Comparison of ENCODE assay signal across 25 mouse cellular contexts in genomic region chr10:8860655-8861054, GRCm38 (mm10). TPM values are rescaled to one million over a fixed set of nuclear protein-coding genes. Genes with fewer than 3 reads are reported as not detected.
DNase-seq lines count a peak whose midpoint lies in the region; ATAC-seq and TF ChIP-seq lines count a peak whose summit lies in the region.
"Had no signal": no experiment of that assay in that cellular context is flagged by ENCODE, and none has a peak within 500 bp of the region (broad histone marks: within the 10 kb centered on the region; RNA-seq: fewer than 3 reads in every experiment).

No protein-coding gene starts in this region.

- no peak for TF ChIP-seq CTCF in CH12.LX (conservative IDR thresholded peaks at IDR 0.05 in 1 of 2, IDR thresholded peaks at IDR 0.05 in 1 of 2; ENCODE audit: low read depth in 2 of 2, low read length in 2 of 2)

- no peaks in the 10 kb centered on the region for H3K27me3 ChIP-seq in kidney, embryonic 16.5 days (ENCODE audit: insufficient read depth, low read length)
- H3K27me3 ChIP-seq in CH12.LX (replicated peaks), result no peaks in the 10 kb centered on the region
- H3K27me3 ChIP-seq in embryonic facial prominence, embryonic 15.5 days, result no peaks in the 10 kb centered on the region
- H3K27me3 ChIP-seq in limb, embryonic 15.5 days, result no peaks in the 10 kb centered on the region
- H3K27me3 ChIP-seq: embryonic facial prominence, embryonic 12.5 days; heart, embryonic 12.5 days; liver, embryonic 12.5 days; Patski had no signal

- no peak overlapping the region for H3K9ac ChIP-seq in kidney, embryonic 16.5 days (replicated peaks; ENCODE audit: low read length)
- H3K9ac ChIP-seq in CH12.LX (ENCODE audit: insufficient read depth, low read depth), result no peak overlapping the region
- H3K9ac ChIP-seq in embryonic facial prominence, embryonic 15.5 days, result no peak overlapping the region
- H3K9ac ChIP-seq in limb, embryonic 15.5 days, result no peak overlapping the region
- H3K9ac ChIP-seq: embryonic facial prominence, embryonic 12.5 days; heart, embryonic 12.5 days; liver, embryonic 12.5 days had no signal

- 48% methylated on average over 9 of the region's 9 CpGs for WGBS in kidney, embryonic 16.5 days
- WGBS in embryonic facial prominence, embryonic 15.5 days, result 42% methylated on average over 9 of the region's 9 CpGs
- WGBS in limb, embryonic 15.5 days, result 53% methylated on average over 9 of the region's 9 CpGs

- no peak for DNase-seq in kidney, postnatal 4 days
- DNase-seq in CH12.LX (ENCODE audit: extremely low read depth), result no peak
- no peak for DNase-seq in B cell, adult 2 months
- DNase-seq in Muller cell, postnatal 12 days (ENCODE audit: inconsistent ontology term), result no peak
- DNase-seq: adrenal gland, adult 2 months; cerebellum, adult 11-12 months; cerebellum, postnatal 10 days; gastrocnemius, postnatal 14 days; heart, adult 18-20 months; heart, postnatal 10 days; kidney, postnatal 36 days; lung, adult 18-20 months; lung, postnatal 10 days had no signal

- TF ChIP-seq RAD21 in CH12.LX (IDR thresholded peaks at IDR 0.05; ENCODE audit: low read depth, low read length), result no peak

- in situ Hi-C loops in CH12.LX (cut with MboI; ENCODE audit: low pct_ligation_motif_present, low pct_unique_long_range_greater_than_20kb, low sequenced_read_pairs), result no loop called here

- H3K9me3 ChIP-seq in kidney, embryonic 16.5 days (ENCODE audit: low read length), result no peaks in the 10 kb centered on the region
- no peaks in the 10 kb centered on the region for H3K9me3 ChIP-seq in CH12.LX (replicated peaks; ENCODE audit: low read length)
- no peaks in the 10 kb centered on the region for H3K9me3 ChIP-seq in embryonic facial prominence, embryonic 15.5 days (replicated peaks)
- no peaks in the 10 kb centered on the region for H3K9me3 ChIP-seq in limb, embryonic 15.5 days
- H3K9me3 ChIP-seq: embryonic facial prominence, embryonic 12.5 days; heart, embryonic 12.5 days; hindbrain, embryonic 10.5 days; liver, embryonic 12.5 days; midbrain, embryonic 10.5 days had no signal

- no peak overlapping the region for H3K27ac ChIP-seq in kidney, embryonic 16.5 days (ENCODE audit: low read length)
- no peak overlapping the region for H3K27ac ChIP-seq in CH12.LX (ENCODE audit: insufficient read depth, low read depth)
- H3K27ac ChIP-seq in embryonic facial prominence, embryonic 15.5 days (replicated peaks), result peak overlapping the region; percentile 8; the same call in 1 of the 2 replicates
- H3K27ac ChIP-seq in limb, embryonic 15.5 days, result no peak overlapping the region
- H3K27ac ChIP-seq: embryonic facial prominence, embryonic 12.5 days; hindbrain, embryonic 10.5 days; hindbrain, postnatal 0 days; liver, embryonic 12.5 days; midbrain, embryonic 10.5 days had no signal

- no peaks in the 10 kb centered on the region for H3K79me2 ChIP-seq in CH12.LX (replicated peaks; ENCODE audit: control insufficient read depth, extremely low read depth, insufficient read depth, poor library complexity, severe bottlenecking)

- peak; percentile 67; the same call in 1 of the 2 replicates for ATAC-seq in kidney, embryonic 16.5 days (ENCODE audit: low FRiP score, low TSS enrichment)
- ATAC-seq in embryonic facial prominence, embryonic 15.5 days (ENCODE audit: insufficient number of reproducible peaks, low FRiP score, low TSS enrichment, low read depth), result no peak; the same call in 1 of the 2 replicates
- ATAC-seq in limb, embryonic 15.5 days (ENCODE audit: insufficient number of reproducible peaks, low FRiP score, low TSS enrichment, low read depth), result peak; percentile 15; the same call in 1 of the 2 replicates
- ATAC-seq: forebrain, embryonic 14.5 days; hindbrain, postnatal 0 days; intestine, postnatal 0 days; liver, embryonic 12.5 days; Patski had no signal

- H3K4me2 ChIP-seq in kidney, embryonic 16.5 days (replicated peaks; ENCODE audit: low read depth, low read length), result no peak overlapping the region; the same call in 1 of the 2 replicates
- peak overlapping the region; percentile 45 for H3K4me2 ChIP-seq in CH12.LX (ENCODE audit: insufficient read depth, low read depth, poor library complexity, severe bottlenecking)
- no peak overlapping the region for H3K4me2 ChIP-seq in embryonic facial prominence, embryonic 15.5 days (replicated peaks)
- 0 out of 2 replicates have a peak overlapping the region, but pooled peaks have one; percentile 7 for H3K4me2 ChIP-seq in limb, embryonic 15.5 days
- H3K4me2 ChIP-seq: embryonic facial prominence, embryonic 12.5 days; heart, embryonic 12.5 days; liver, embryonic 12.5 days had no signal

- no peaks in the 10 kb centered on the region for H3K36me3 ChIP-seq in kidney, embryonic 16.5 days (ENCODE audit: insufficient read depth, low read length)
- no peaks in the 10 kb centered on the region for H3K36me3 ChIP-seq in CH12.LX (replicated peaks in 1 of 2; ENCODE audit: control insufficient read depth in 1 of 2, insufficient read depth in 1 of 2, low read length in 1 of 2)
- H3K36me3 ChIP-seq in embryonic facial prominence, embryonic 15.5 days, result no peaks in the 10 kb centered on the region
- H3K36me3 ChIP-seq in limb, embryonic 15.5 days, result no peaks in the 10 kb centered on the region
- H3K36me3 ChIP-seq: embryonic facial prominence, embryonic 12.5 days; heart, embryonic 12.5 days; hindbrain, embryonic 10.5 days; liver, embryonic 12.5 days had no signal

- peaks cover 11% of the 10 kb centered on the region for H3K4me1 ChIP-seq in kidney, embryonic 16.5 days (ENCODE audit: insufficient read depth, low read length)
- peaks cover 4 to 27% of the 10 kb centered on the region in 2 experiments; a peak in 3 of 4 replicates for H3K4me1 ChIP-seq in CH12.LX (ENCODE audit: control insufficient read depth in 1 of 2, insufficient read depth in 2 of 2)
- H3K4me1 ChIP-seq in embryonic facial prominence, embryonic 15.5 days, result peaks cover 12% of the 10 kb centered on the region
- peaks cover 26% of the 10 kb centered on the region for H3K4me1 ChIP-seq in limb, embryonic 15.5 days
- H3K4me1 ChIP-seq: liver, embryonic 12.5 days; midbrain, embryonic 10.5 days had no signal

- TF ChIP-seq POLR2A in CH12.LX (IDR thresholded peaks at IDR 0.05; ENCODE audit: low read depth, low read length), result no peak

- H3K4me3 ChIP-seq in kidney, embryonic 16.5 days (ENCODE audit: low read length), result no peak overlapping the region
- no peak overlapping the region for H3K4me3 ChIP-seq in CH12.LX (replicated peaks in 1 of 3; ENCODE audit: low read depth in 2 of 3, low read length in 2 of 3, poor library complexity in 1 of 3)
- no peak overlapping the region for H3K4me3 ChIP-seq in embryonic facial prominence, embryonic 15.5 days (replicated peaks)
- H3K4me3 ChIP-seq in limb, embryonic 15.5 days, result no peak overlapping the region
- H3K4me3 ChIP-seq: embryonic facial prominence, embryonic 12.5 days; heart, embryonic 12.5 days; hindbrain, embryonic 10.5 days; liver, embryonic 12.5 days; midbrain, embryonic 10.5 days had no signal

- dilution Hi-C loops in CH12.LX (cut with MboI; ENCODE audit: extremely low pct_ligation_motif_present, extremely low pct_unique_long_range_greater_than_20kb, low sequenced_read_pairs), result no loop called here

- TF ChIP-seq EP300 in CH12.LX (IDR thresholded peaks at IDR 0.05; ENCODE audit: low read length), result no peak

TF ChIP-seq in CH12.LX, 34 proteins besides CTCF, POLR2A, EP300 and RAD21:
- TF ChIP-seq BHLHE40 (IDR thresholded peaks at IDR 0.05; ENCODE audit: low read depth, low read length) (peak; percentile 67), USF2 (conservative IDR thresholded peaks at IDR 0.05; ENCODE audit: low read depth, low read length) (peak; percentile 74), JUND (conservative IDR thresholded peaks at IDR 0.05; ENCODE audit: low read depth, low read length) (no peak), ZNF384 (IDR thresholded peaks at IDR 0.05; ENCODE audit: low read depth, low read length) (no peak), JUN (IDR thresholded peaks at IDR 0.05; ENCODE audit: insufficient read depth, low read depth, low read length) (no peak), MYC (IDR thresholded peaks at IDR 0.05; ENCODE audit: low read depth, low read length) (no peak), IRF4 (IDR thresholded peaks at IDR 0.05; ENCODE audit: low read depth, low read length) (no peak), USF1 (IDR thresholded peaks at IDR 0.05; ENCODE audit: low read depth, low read length) (peak; percentile 79), GABPA (IDR thresholded peaks at IDR 0.05; ENCODE audit: insufficient replicate concordance, low read depth, low read length) (no peak), POLR2AphosphoS2 (IDR thresholded peaks at IDR 0.05; ENCODE audit: low read depth, low read length) (no peak), TBP (conservative IDR thresholded peaks at IDR 0.05; ENCODE audit: low read depth, low read length) (no peak)

RNA-seq across cellular contexts. Expression of gene Sash1, which starts 25.2 kb away (rescaled TPM):
- polyA plus RNA-seq in kidney, embryonic 16.5 days (2015; fragmentation: Nextera tagmentation; extraction: Ambion mirVana), result 3.1 and 3.9 TPM in 2 replicates
- total RNA-seq in CH12.LX (2012; rRNA removed) (0.29 and 0.59 TPM in 2 replicates), CH12.LX (2014; rRNA removed) (0.07 and 0.09 TPM in 2 replicates)
- 0.20 and 0.24 TPM in 2 replicates for polyA plus RNA-seq in CH12.LX (2012; ENCODE audit: insufficient read length, low read depth)
- polyA plus RNA-seq in embryonic facial prominence, embryonic 15.5 days (2015; fragmentation: Nextera tagmentation; extraction: Ambion mirVana), result 5.7 and 8.5 TPM in 2 replicates
- polyA plus RNA-seq in limb, embryonic 15.5 days (2015; fragmentation: Nextera tagmentation; extraction: Ambion mirVana), result 5.9 and 6.3 TPM in 2 replicates

Comparison
In these comparisons a context has a peak if more than half of its experiments do, and no peak if none do; other contexts are left out.
1. H3K4me2 ChIP-seq: peak in CH12.LX (single experiment) and limb, embryonic 15.5 days (single experiment); none in kidney, embryonic 16.5 days (single experiment) and embryonic facial prominence, embryonic 15.5 days (single experiment).